Mouse (Mus musculus): ENCODE results near the gene Themis3. TPM values are rescaled to one million over a fixed set of nuclear protein-coding genes. Genes with fewer than 3 reads are reported as not detected.
"Not testable (repeated sequence)": the region's sequence is repeated elsewhere in the genome, so short reads cannot be mapped to it uniquely, and the experiment has no call there.

Themis3 gene
- total RNA-seq, 1 experiment from 2014 or later = not detected

- ATAC-seq (replicated peaks; ENCODE audit: low read depth, poor library complexity, severe bottlenecking) = no peak
These were observed 33.0 kb downstream of the Themis3 start for GRCm38 (mm10) chr17:66561380-66561779.

- 0 out of 2 replicates have a peak, but pooled peaks have one; percentile 25 for ATAC-seq (replicated peaks; ENCODE audit: low read depth, poor library complexity, severe bottlenecking)
These were observed 35.8 kb downstream of the Themis3 start for GRCm38 (mm10) chr17:66558404-66559317.

- ATAC-seq (replicated peaks; ENCODE audit: low read depth, poor library complexity, severe bottlenecking) = no peak
These were observed 41.7 kb downstream of the Themis3 start for GRCm38 (mm10) chr17:66552690-66553089.

- ATAC-seq (replicated peaks; ENCODE audit: low read depth, poor library complexity, severe bottlenecking) = no peak
These were observed 43.9 kb downstream of the Themis3 start for GRCm38 (mm10) chr17:66550486-66550885.

- ATAC-seq (replicated peaks; ENCODE audit: low read depth, poor library complexity, severe bottlenecking) = peak; percentile 78
These were observed 62.1 kb downstream of the Themis3 start for GRCm38 (mm10) chr17:66532285-66532684.

- ATAC-seq (replicated peaks; ENCODE audit: low read depth, poor library complexity, severe bottlenecking) = no peak
These were observed 71.0 kb downstream of the Themis3 start for GRCm38 (mm10) chr17:66523396-66523795.

GRCm38 (mm10) chr17:66522631-66523030 lies 71.8 kb downstream of the Themis3 start:
- not testable (repeated sequence) for ATAC-seq (replicated peaks; ENCODE audit: low read depth, poor library complexity, severe bottlenecking)

- peak; percentile 98 for ATAC-seq (replicated peaks; ENCODE audit: low read depth, poor library complexity, severe bottlenecking)
These were observed 74.6 kb downstream of the Themis3 start, which contains the start of gene Rab12 for GRCm38 (mm10) chr17:66519554-66520553. Rab12 (minus strand) TSS chr17:66519729.

- ATAC-seq (replicated peaks; ENCODE audit: low read depth, poor library complexity, severe bottlenecking) = peak; percentile 39
These were observed 75.4 kb downstream of the Themis3 start for GRCm38 (mm10) chr17:66518877-66519553.

GRCm38 (mm10) chr17:66516953-66517352 lies 77.5 kb downstream of the Themis3 start:
- ATAC-seq (replicated peaks; ENCODE audit: low read depth, poor library complexity, severe bottlenecking) = no peak

GRCm38 (mm10) chr17:66514288-66514995 lies 80.0 kb downstream of the Themis3 start:
- ATAC-seq (replicated peaks; ENCODE audit: low read depth, poor library complexity, severe bottlenecking) = peak; percentile 69

- ATAC-seq (replicated peaks; ENCODE audit: low read depth, poor library complexity, severe bottlenecking) = peak; percentile 57
These were observed 82.0 kb downstream of the Themis3 start for GRCm38 (mm10) chr17:66512202-66512956.

- no peak for ATAC-seq (replicated peaks; ENCODE audit: low read depth, poor library complexity, severe bottlenecking)
These were observed 84.2 kb downstream of the Themis3 start for GRCm38 (mm10) chr17:66510221-66510683.

- no peak for ATAC-seq (replicated peaks; ENCODE audit: low read depth, poor library complexity, severe bottlenecking)
These were observed 87.1 kb downstream of the Themis3 start for GRCm38 (mm10) chr17:66507049-66507954.

- ATAC-seq (replicated peaks; ENCODE audit: low read depth, poor library complexity, severe bottlenecking) = no peak
These were observed 89.5 kb downstream of the Themis3 start for GRCm38 (mm10) chr17:66504964-66505363.
